In the genomic region with DNA sequence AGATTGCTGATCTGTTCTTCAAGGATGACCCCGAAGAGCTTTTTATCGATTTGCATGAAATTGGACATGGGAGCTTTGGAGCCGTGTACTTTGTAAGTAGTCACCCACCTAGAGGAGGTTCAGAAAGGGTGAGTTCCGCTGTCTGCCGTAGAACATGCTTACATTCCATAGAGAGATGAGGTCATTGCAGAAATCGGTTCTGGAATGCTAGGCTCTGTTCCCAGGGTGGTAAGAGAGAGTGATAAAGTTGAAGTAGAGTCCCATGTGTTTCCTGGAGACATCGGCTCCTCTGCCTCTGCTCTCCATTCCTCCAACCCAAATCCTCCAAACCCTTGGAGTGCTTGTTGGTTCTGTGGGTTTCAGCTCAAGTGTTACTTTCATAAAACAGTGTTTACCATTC, we compare ENCODE assay signal across 29 mouse cellular contexts.
DNase-seq lines count a peak whose midpoint lies in the region; ATAC-seq and TF ChIP-seq lines count a peak whose summit lies in the region.
"Had no signal": no experiment of that assay in that cellular context is flagged by ENCODE, and none has a peak within 500 bp of the region (broad histone marks: within the 10 kb centered on the region; RNA-seq: fewer than 3 reads in every experiment).

No protein-coding gene starts in this region.

- peak overlapping the region; percentile 3; the same call in 1 of the 2 replicates for H3K4me2 ChIP-seq in heart, embryonic 16.5 days (ENCODE audit: low read depth, low read length)
- no peak overlapping the region for H3K4me2 ChIP-seq in heart, embryonic 12.5 days
- H3K4me2 ChIP-seq: embryonic facial prominence, embryonic 13.5 days; forebrain, embryonic 13.5 days; hindbrain, embryonic 14.5 days had no signal

- no peak for TF ChIP-seq CTCF in heart, adult 2 months (IDR thresholded peaks at IDR 0.05)

- no peaks in the 10 kb centered on the region for H3K79me2 ChIP-seq in heart, adult 2 months (replicated peaks; ENCODE audit: control insufficient read depth, insufficient read depth, low read length)

- peak; percentile 52; the same call in 1 of the 2 replicates for ATAC-seq in heart, embryonic 16.5 days (replicated peaks; ENCODE audit: extremely low read depth, insufficient read depth, low FRiP score)
- ATAC-seq in heart, embryonic 12.5 days (ENCODE audit: insufficient number of reproducible peaks, low FRiP score) = no peak
- ATAC-seq: activated CD4-positive, CD25-positive, alpha-beta regulatory T cell, adult 4 months; forebrain, embryonic 13.5 days; forebrain, embryonic 16.5 days; hindbrain, postnatal 0 days; inflammation-experienced regulatory T-cells, adult 6 months; intestine, embryonic 16.5 days had no signal

- H3K36me3 ChIP-seq in heart, adult 2 months (ENCODE audit: control insufficient read depth, insufficient read depth, low read length) = peaks cover 2% of the 10 kb centered on the region
- H3K36me3 ChIP-seq in heart, embryonic 16.5 days (ENCODE audit: control insufficient read depth, insufficient read depth) = peaks cover 3% of the 10 kb centered on the region
- peaks cover 12% of the 10 kb centered on the region for H3K36me3 ChIP-seq in heart, embryonic 12.5 days
- H3K36me3 ChIP-seq: embryonic facial prominence, embryonic 13.5 days had no signal

- TF ChIP-seq POLR2A in heart, adult 2 months (IDR thresholded peaks at IDR 0.05; ENCODE audit: insufficient read depth, low read depth, low read length) = no peak

- H3K9me3 ChIP-seq in heart, embryonic 16.5 days (replicated peaks; ENCODE audit: control insufficient read depth, low read length) = peaks cover 3% of the 10 kb centered on the region; the same call in 1 of the 2 replicates
- H3K9me3 ChIP-seq in heart, embryonic 12.5 days (replicated peaks) = peaks cover 4% of the 10 kb centered on the region; the same call in 1 of the 2 replicates
- H3K9me3 ChIP-seq: forebrain, embryonic 13.5 days had no signal

- intact Hi-C loops in heart, adult 2 months (cut with DNase I) = no loop called here
- intact Hi-C loops in heart, postnatal 14 days (cut with DNase I) = no loop called here

- H3K9ac ChIP-seq in heart, adult 2 months (ENCODE audit: low read depth, low read length) = no peak overlapping the region
- no peak overlapping the region for H3K9ac ChIP-seq in heart, embryonic 16.5 days (ENCODE audit: low read length)
- no peak overlapping the region for H3K9ac ChIP-seq in heart, embryonic 12.5 days
- H3K9ac ChIP-seq: embryonic facial prominence, embryonic 13.5 days; forebrain, embryonic 13.5 days; hindbrain, embryonic 14.5 days had no signal

- TF ChIP-seq EP300 in heart, adult 2 months (IDR thresholded peaks at IDR 0.05; ENCODE audit: insufficient read depth, low read depth, low read length) = no peak

- no peak overlapping the region for H3K4me3 ChIP-seq in heart, adult 2 months
- no peak overlapping the region for H3K4me3 ChIP-seq in heart, embryonic 16.5 days (ENCODE audit: low read length)
- H3K4me3 ChIP-seq in heart, embryonic 12.5 days = no peak overlapping the region
- H3K4me3 ChIP-seq: embryonic facial prominence, embryonic 10.5 days; embryonic facial prominence, embryonic 13.5 days; forebrain, embryonic 10.5 days; forebrain, embryonic 13.5 days; gastrocnemius, adult 2 months had no signal

- H3K4me1 ChIP-seq in heart, adult 2 months (ENCODE audit: control insufficient read depth, insufficient read depth, low read length) = no peaks in the 10 kb centered on the region; the same call in 1 of the 2 replicates
- H3K4me1 ChIP-seq in heart, embryonic 16.5 days (ENCODE audit: control insufficient read depth, insufficient read depth, low read length) = peaks cover 6% of the 10 kb centered on the region
- H3K4me1 ChIP-seq in heart, embryonic 12.5 days (replicated peaks) = peaks cover 9% of the 10 kb centered on the region
- H3K4me1 ChIP-seq: embryonic facial prominence, embryonic 10.5 days; embryonic facial prominence, embryonic 13.5 days; forebrain, embryonic 10.5 days; forebrain, embryonic 13.5 days had no signal

- no peak overlapping the region for H3K27ac ChIP-seq in heart, adult 2 months
- H3K27ac ChIP-seq in heart, embryonic 16.5 days (ENCODE audit: low read length) = no peak overlapping the region
- H3K27ac ChIP-seq in heart, embryonic 12.5 days (ENCODE audit: poor library complexity, severe bottlenecking) = no peak overlapping the region
- H3K27ac ChIP-seq: embryonic facial prominence, embryonic 10.5 days; embryonic facial prominence, embryonic 13.5 days; forebrain, embryonic 10.5 days; forebrain, embryonic 13.5 days; gastrocnemius, adult 2 months; hindbrain, embryonic 14.5 days; hindbrain, postnatal 0 days had no signal

- WGBS in heart, adult 2 months = 50% methylated on average over 7 of the region's 7 CpGs
- whole genome bisulfite sequencing in heart, embryonic 16.5 days = 46% methylated on average over 7 of the region's 7 CpGs
- WGBS in heart, embryonic 12.5 days = 56% methylated on average over 7 of the region's 7 CpGs

- DNase-seq in heart, adult 18-20 months = peak; percentile 14 to 24
- no peak for DNase-seq in heart, adult 2 months
- DNase-seq in heart, postnatal 4 days = peak; percentile 15
- DNase-seq in heart, postnatal 14 days = no peak
- peak; percentile 23 for DNase-seq in lung, postnatal 36 days
- DNase-seq in lung, postnatal 10 days = no peak
- DNase-seq: adrenal gland, adult 8-10 months; adrenal gland, postnatal 25 days; cerebellum, adult 11-12 months; cerebellum, adult 8-10 months; cerebellum, postnatal 10 days; cerebellum, postnatal 36 days; embryo, embryonic 11 days; gastrocnemius, adult 2 months; gastrocnemius, postnatal 14 days; heart, adult 11 months; kidney, adult 18-20 months had no signal

- no peaks in the 10 kb centered on the region for H3K27me3 ChIP-seq in heart, adult 2 months (ENCODE audit: control insufficient read depth, insufficient read depth, low read length)
- no peaks in the 10 kb centered on the region for H3K27me3 ChIP-seq in heart, embryonic 16.5 days (ENCODE audit: control insufficient read depth, insufficient read depth, low read length)
- H3K27me3 ChIP-seq in heart, embryonic 12.5 days (replicated peaks) = no peaks in the 10 kb centered on the region
- H3K27me3 ChIP-seq: embryonic facial prominence, embryonic 13.5 days; forebrain, embryonic 13.5 days had no signal

Comparison
In these comparisons a context has a peak if more than half of its experiments do, and no peak if none do; other contexts are left out.
1. DNase-seq: peak in heart, adult 18-20 months (2 of 2), heart, postnatal 4 days (single experiment) and lung, postnatal 36 days (single experiment); none in heart, adult 2 months (0 of 2), heart, postnatal 14 days (0 of 2) and lung, postnatal 10 days (single experiment).